Mouse (Mus musculus) heart, embryonic 13.5 days (tissue): Measurements from ENCODE around the gene Mmp24. TPM values are rescaled to one million over a fixed set of nuclear protein-coding genes. Genes with fewer than 3 reads are reported as not detected.

ENCODE experiments used
- ATAC-seq: fragments of 200-750 bp; cut with Nextera tagmentation; 2 replicates; pipeline ENCODE4 v1.8.0; 2017; ENCODE audit warnings: moderate TSS enrichment; ENCODE audit not compliant: insufficient number of reproducible peaks, low FRiP score, low TSS enrichment; ENCODE audit errors: extremely low read depth
- H3K27ac ChIP-seq: fragments of 300-500 bp; sonication (generic); replicated peaks from 2 replicates; pipeline ENCODE4 v1.5.1; 2015; ENCODE audit warnings: moderate library complexity, mild to moderate bottlenecking, inconsistent platforms
- H3K27me3 ChIP-seq: fragments of 300-500 bp; sonication (generic); replicated peaks from 2 replicates; pipeline ENCODE4 v1.6.1; 2015; ENCODE audit warnings: mild to moderate bottlenecking, inconsistent platforms
- H3K36me3 ChIP-seq: fragments of 300-500 bp; sonication (generic); 2 replicates; pipeline ENCODE4 v1.6.1; 2015; ENCODE audit warnings: mild to moderate bottlenecking, inconsistent platforms
- H3K4me1 ChIP-seq: fragments of 300-500 bp; sonication (generic); 2 replicates; pipeline ENCODE4 v1.6.1; 2015; ENCODE audit warnings: inconsistent platforms
- H3K4me2 ChIP-seq: fragments of 300-500 bp; sonication (generic); 2 replicates; pipeline ENCODE4 v1.6.1; 2015; ENCODE audit warnings: inconsistent platforms, mild to moderate bottlenecking, moderate library complexity
- H3K4me3 ChIP-seq: fragments of 300-500 bp; sonication (generic); 2 replicates; pipeline ENCODE4 v1.5.1; 2015; ENCODE audit warnings: moderate library complexity, mild to moderate bottlenecking, inconsistent platforms
- H3K9ac ChIP-seq: fragments of 300-500 bp; sonication (generic); 2 replicates; pipeline ENCODE4 v1.6.1; 2015; ENCODE audit warnings: inconsistent platforms, mild to moderate bottlenecking, moderate library complexity
- H3K9me3 ChIP-seq: fragments of 300-500 bp; sonication (generic); 2 replicates; pipeline ENCODE4 v1.6.1; 2016; ENCODE audit warnings: inconsistent platforms
- WGBS: fragments of 180-500 bp; shearing (Covaris S2); methylation state at CpG from one replicate; pipeline ENCODE4 v1.1.7; 2015; ENCODE audit warnings: mixed read lengths; 5-methylcytosine and 5-hydroxymethylcytosine counted together
- polyA plus RNA-seq: library from polyadenylated mRNA; unstranded; fragments of >200 nt; fragmentation: Nextera tagmentation; extraction: Ambion mirVana; gene quantifications from 2 replicates; pipeline ENCODE4 v1.2.1, GENCODE M21; 2015

Mmp24 gene
- polyA plus RNA-seq, 1 experiment from 2014 or later, result 0.04 TPM

DNA sequence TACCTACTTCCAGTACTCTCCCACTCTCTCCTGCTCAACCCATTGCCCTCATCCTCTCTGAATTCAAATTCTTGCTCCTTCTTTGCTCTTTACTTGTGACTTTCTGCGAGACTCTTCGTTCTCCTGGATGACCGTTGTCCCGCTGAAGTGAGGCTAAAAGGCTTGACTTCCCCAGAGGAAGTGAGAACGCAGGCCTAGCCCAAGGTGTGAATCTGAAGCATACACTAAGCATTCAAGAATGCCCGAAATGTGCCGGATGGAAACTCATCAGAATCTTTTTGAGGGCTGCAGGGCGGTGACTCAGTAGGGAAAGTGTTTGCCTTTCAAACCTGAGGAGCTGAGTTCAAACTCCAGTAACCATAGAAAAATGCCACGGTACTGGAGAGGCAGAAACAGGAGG, 31.8 kb upstream of the Mmp24 start:
- H3K27ac ChIP-seq, result peak overlapping the region; percentile 73
- no peak for ATAC-seq
- peaks cover 18% of the 10 kb centered on the region for H3K4me1 ChIP-seq
- no peaks in the 10 kb centered on the region for H3K9me3 ChIP-seq
- H3K36me3 ChIP-seq, result no peaks in the 10 kb centered on the region
- 68% methylated on average over 9 of the region's 9 CpGs for WGBS
- H3K4me3 ChIP-seq, result no peak overlapping the region
- H3K4me2 ChIP-seq, result 0 out of 2 replicates have a peak overlapping the region, but pooled peaks have one; percentile 30
- no peaks in the 10 kb centered on the region for H3K27me3 ChIP-seq
- no peak overlapping the region for H3K9ac ChIP-seq

DNA sequence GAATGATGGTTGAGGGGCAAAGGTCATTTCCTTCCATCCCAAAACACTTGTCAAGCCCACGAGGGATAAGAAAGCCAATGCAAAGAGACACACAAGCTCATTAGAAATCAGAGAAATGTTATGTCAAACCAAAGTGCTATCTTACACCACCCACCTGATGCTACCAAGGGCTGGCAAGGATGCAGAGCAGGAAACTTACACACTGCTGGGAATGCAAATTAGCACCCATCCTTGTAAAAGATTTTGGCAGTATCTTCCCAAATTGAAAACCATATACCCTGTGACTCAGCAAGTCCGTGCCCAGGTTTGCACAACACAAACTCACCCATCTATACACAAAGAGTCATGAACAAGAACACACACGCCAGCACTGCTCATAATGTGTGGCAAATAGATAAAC, 29.7 kb upstream of the Mmp24 start:
- no peak overlapping the region for H3K9ac ChIP-seq
- no peaks in the 10 kb centered on the region for H3K27me3 ChIP-seq
- H3K4me2 ChIP-seq, result no peak overlapping the region
- WGBS, result 46% methylated on average over 3 of the region's 3 CpGs
- no peaks in the 10 kb centered on the region for H3K36me3 ChIP-seq
- no peak overlapping the region for H3K27ac ChIP-seq
- peaks cover 18% of the 10 kb centered on the region for H3K4me1 ChIP-seq
- no peaks in the 10 kb centered on the region for H3K9me3 ChIP-seq
- no peak for ATAC-seq
- no peak overlapping the region for H3K4me3 ChIP-seq

DNA sequence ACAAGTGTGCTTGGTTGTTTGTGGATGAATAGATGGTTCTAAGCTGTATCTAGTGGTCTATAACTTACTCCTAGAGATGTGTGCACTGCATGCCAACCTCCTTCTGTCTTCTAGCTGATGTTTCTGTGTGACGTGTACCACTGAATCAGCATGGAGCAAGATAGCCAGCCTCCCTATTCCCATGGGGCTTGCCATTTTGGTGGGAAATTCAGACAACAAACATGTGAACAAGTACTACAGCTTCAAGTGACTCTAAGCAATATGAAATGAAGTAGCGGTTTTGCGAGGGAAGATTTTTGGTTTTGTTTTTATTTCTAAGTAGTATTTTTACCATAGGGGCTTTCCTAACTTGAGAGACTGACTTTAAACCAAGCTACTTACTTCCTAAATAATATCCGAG, 25.7 kb upstream of the Mmp24 start:
- H3K9me3 ChIP-seq, result no peaks in the 10 kb centered on the region
- 81% methylated on average over 4 of the region's 4 CpGs for WGBS
- H3K4me3 ChIP-seq, result no peak overlapping the region
- peaks cover 9% of the 10 kb centered on the region for H3K4me1 ChIP-seq
- H3K27ac ChIP-seq, result no peak overlapping the region
- peaks cover 24% of the 10 kb centered on the region for H3K27me3 ChIP-seq
- no peak overlapping the region for H3K4me2 ChIP-seq
- H3K9ac ChIP-seq, result no peak overlapping the region
- H3K36me3 ChIP-seq, result no peaks in the 10 kb centered on the region
- ATAC-seq, result no peak

DNA sequence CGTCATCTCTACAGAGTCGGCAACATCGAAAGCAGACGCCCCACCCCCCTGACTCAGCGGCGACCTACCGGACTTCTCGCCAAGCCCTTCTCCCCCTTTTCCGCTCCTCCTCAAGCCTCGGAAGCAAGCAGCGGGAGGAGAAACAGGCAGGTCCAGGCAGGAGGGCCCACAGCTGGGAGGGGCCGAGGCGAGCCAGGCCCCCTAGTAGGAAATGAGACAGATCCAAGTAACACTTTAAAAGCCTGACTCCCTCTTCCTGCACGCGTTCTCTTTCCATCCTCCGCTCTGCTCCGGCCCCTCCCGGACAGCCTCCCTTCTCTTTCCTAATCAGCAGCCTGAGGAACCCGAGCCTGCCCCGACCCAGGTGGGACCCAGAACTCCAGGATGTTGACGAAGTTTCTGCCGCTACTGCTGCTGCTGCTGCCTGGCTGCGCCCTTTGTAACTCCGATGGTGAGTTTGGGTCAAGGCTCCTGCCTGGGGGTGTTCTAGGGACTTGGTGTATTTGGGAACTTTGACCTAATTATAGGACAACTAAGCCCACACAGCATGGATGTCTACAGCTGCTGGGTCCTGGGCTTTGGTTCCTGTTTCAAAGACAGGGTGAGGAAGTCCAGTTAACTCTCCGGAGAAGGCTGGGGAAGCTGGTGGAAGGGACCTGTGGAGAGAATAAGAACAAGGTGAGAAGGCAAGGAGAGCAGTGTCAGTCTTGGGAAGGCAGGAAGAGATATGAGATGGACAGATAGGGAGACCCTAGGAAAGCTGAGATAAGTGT, 23.9 kb upstream of the Mmp24 start, which contains the start of gene Procr:
Procr (plus strand) TSS at position 104 of the 773 bp plus-strand sequence.
- Histone ChIP-seq H3K27me3 (peaks cover 26% of the 10 kb centered on the region), H3K36me3 (no peaks in the 10 kb centered on the region), H3K4me1 (peaks cover 9% of the 10 kb centered on the region), H3K4me3 (peak within 1 kb of the TSS; percentile 53), H3K4me2 (peak within 1 kb of the TSS; percentile 83), H3K27ac (peak within 1 kb of the TSS; percentile 39; the same call in 1 of the 2 replicates), H3K9ac (peak within 1 kb of the TSS; percentile 73), H3K9me3 (no peaks in the 10 kb centered on the region)
- WGBS, result 2% methylated on average over 25 of the region's 25 CpGs
- peak; percentile 59; the same call in 1 of the 2 replicates for ATAC-seq

DNA sequence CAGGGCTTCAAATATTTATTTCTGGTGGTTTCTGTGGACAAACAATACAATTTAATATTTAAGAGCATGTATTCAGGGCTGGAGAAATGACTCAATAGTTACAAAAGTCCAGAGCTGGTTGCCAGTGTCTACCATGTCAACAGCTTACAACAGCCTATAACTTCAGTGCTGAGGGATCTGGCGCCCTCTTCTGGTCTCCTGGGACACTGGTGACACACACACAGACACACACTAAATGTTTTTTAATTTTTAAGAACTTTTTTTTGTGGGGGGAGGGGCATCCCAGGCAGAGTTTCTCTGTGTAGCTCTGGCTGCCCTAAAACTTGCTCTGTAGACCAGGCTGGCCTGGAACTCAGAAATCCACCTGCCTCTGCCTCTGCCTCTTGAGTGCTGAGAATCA, 19.4 kb upstream of the Mmp24 start:
- H3K4me2 ChIP-seq, result no peak overlapping the region
- no peaks in the 10 kb centered on the region for H3K9me3 ChIP-seq
- no peak overlapping the region for H3K4me3 ChIP-seq
- peaks cover 7% of the 10 kb centered on the region for H3K4me1 ChIP-seq
- no peaks in the 10 kb centered on the region for H3K36me3 ChIP-seq
- peaks cover 34% of the 10 kb centered on the region for H3K27me3 ChIP-seq
- H3K9ac ChIP-seq, result no peak overlapping the region
- WGBS, result 6% methylated on average over 1 of the region's 1 CpGs
- no peak overlapping the region for H3K27ac ChIP-seq
- ATAC-seq, result no peak

DNA sequence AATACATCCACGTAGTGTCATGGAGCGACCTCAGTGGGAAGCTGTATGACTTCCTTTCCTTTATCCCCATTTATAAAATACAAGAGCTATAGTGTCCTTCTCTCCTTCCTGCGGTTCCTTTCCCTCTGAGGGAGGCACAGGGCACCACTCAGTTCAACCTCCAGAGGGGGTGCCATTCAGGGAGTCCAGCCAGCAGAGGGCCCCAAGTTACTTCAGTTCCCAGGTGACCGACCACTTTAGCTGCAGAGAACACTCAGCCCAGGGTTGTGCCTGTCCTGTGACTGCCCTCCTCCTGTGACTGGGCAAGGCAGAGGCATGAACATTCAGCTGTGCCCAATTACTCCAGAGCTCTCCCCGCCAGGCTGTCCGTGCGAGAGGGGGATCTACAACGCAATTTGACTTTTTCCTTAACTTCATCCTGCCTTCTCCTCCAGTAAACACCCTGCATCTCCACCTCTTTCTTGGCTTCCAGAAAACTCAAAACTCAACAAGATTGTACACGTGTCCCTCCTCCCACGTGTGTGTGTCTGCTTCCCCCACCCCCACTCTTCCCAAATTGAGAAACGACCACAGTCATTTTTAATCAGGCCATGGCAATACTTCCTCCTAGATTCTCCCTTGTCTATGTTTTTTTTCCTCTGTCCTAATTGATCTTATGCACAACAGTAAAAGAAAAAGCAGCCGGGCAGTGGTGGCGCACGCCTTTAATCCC, 18.1 kb upstream of the Mmp24 start:
- Histone ChIP-seq H3K9ac (no peak overlapping the region), H3K27ac (no peak overlapping the region), H3K4me1 (no peaks in the 10 kb centered on the region), H3K4me3 (no peak overlapping the region), H3K4me2 (no peak overlapping the region), H3K36me3 (no peaks in the 10 kb centered on the region), H3K27me3 (peaks cover 29% of the 10 kb centered on the region), H3K9me3 (no peaks in the 10 kb centered on the region)
- ATAC-seq, result no peak
- 58% methylated on average over 14 of the region's 14 CpGs for WGBS

DNA sequence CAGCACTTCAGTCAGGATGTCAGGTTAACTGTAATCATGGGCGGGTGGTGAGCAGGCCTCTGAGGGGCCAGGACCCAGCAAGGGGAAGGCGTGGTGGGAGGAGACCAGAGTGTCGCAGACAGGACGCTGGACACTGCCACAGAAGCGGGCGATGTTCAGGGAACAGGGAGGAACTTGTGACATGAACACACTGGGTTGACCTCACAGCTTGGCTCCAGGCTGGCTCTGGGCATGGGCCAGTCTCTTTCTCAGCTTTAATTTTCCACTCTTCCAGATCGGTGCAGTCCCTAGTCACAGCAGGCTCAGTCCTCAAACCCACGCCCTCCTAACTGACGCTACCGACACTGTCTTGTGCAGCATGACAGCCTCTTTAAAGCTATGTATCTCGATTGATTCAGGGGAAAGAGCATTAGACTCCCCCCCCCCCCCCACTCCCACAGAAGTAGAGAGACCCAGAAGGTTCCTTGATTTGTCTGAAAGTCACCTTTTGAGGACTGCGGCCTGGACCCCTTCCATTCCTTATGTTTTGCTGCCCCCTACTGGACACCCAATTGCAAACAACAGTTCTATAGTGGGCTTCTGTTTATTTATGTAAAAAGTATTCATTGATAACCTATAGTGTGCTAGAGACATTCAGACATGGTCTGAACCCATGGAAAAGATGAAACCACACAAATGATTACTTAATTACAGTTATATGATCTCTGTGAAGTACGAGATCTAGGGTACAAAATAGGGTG, 10.3 kb upstream of the Mmp24 start:
- H3K9me3 ChIP-seq, result no peaks in the 10 kb centered on the region
- WGBS, result 41% methylated on average over 13 of the region's 13 CpGs
- no peak overlapping the region for H3K4me3 ChIP-seq
- ATAC-seq, result no peak
- H3K27me3 ChIP-seq, result peaks cover 36% of the 10 kb centered on the region
- H3K27ac ChIP-seq, result no peak overlapping the region
- H3K9ac ChIP-seq, result 0 out of 2 replicates have a peak overlapping the region, but pooled peaks have one; percentile 42
- H3K4me2 ChIP-seq, result peak overlapping the region; percentile 42; the same call in 1 of the 2 replicates
- H3K36me3 ChIP-seq, result no peaks in the 10 kb centered on the region
- H3K4me1 ChIP-seq, result no peaks in the 10 kb centered on the region

DNA sequence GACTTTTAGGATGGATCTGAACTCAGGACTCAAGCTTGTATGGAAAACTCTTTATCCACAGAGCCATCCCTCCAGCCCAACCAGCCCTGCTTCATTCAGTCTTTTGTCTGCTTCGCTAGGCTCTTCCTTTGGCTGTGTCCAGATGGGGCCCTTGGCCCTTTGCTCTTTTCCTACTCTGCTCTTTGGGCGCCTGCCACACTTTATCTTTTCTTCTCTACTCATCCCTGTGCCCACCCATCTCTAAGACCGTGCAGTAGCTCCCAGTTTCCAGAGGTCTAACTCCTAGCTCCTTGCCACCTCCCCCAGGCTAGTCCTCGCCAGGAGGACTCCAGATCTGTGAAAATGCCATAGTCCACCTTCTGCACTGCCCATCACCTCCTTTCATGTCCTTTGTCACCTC, 1.5 kb upstream of the Mmp24 start:
- WGBS, result 63% methylated on average over 4 of the region's 4 CpGs
- Histone ChIP-seq H3K27ac (no peak overlapping the region), H3K4me3 (no peak overlapping the region), H3K27me3 (peaks cover 86% of the 10 kb centered on the region), H3K4me2 (no peak overlapping the region), H3K4me1 (peaks cover 9% of the 10 kb centered on the region), H3K9ac (no peak overlapping the region), H3K36me3 (no peaks in the 10 kb centered on the region), H3K9me3 (no peaks in the 10 kb centered on the region)
- ATAC-seq, result no peak

DNA sequence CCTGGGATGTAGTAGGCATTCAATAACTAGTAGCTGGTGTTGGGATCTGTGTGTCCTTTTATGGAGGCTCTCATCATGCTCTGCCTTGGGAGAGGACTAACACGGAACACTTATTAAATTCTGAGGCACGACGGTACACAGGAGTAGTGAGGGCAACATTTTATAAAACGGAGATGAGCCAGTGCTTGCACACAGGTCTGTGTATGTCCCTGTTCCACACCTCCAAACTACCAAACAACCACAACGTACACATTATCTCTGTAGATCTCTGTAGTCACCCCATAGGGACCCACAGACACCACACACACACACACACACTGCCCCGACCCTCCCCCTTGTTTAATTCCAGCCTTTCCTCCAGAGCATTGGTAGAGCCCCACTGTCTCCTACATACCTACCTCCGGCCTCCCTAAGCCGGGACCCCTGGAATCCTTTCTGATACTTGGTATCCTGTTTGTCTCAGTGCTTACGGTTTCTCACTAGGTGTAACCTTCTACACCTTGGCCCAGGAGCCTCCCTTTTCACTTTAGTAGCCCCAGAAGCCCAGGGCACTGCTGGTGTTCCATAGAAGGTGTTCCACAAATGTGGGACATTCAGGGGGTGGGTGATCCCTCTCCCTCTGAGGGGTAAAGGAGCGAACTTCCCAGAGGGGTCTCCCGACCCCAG, 748 bp upstream of the Mmp24 start:
- Histone ChIP-seq H3K4me2 (peak overlapping the region; percentile 94), H3K27ac (no peak overlapping the region), H3K4me3 (peak overlapping the region; percentile 63; the same call in 1 of the 2 replicates), H3K36me3 (no peaks in the 10 kb centered on the region), H3K27me3 (peaks cover 79% of the 10 kb centered on the region), H3K9ac (no peak overlapping the region), H3K4me1 (peaks cover 9% of the 10 kb centered on the region), H3K9me3 (no peaks in the 10 kb centered on the region)
- 53% methylated on average over 11 of the region's 11 CpGs for WGBS
- ATAC-seq, result no peak

DNA sequence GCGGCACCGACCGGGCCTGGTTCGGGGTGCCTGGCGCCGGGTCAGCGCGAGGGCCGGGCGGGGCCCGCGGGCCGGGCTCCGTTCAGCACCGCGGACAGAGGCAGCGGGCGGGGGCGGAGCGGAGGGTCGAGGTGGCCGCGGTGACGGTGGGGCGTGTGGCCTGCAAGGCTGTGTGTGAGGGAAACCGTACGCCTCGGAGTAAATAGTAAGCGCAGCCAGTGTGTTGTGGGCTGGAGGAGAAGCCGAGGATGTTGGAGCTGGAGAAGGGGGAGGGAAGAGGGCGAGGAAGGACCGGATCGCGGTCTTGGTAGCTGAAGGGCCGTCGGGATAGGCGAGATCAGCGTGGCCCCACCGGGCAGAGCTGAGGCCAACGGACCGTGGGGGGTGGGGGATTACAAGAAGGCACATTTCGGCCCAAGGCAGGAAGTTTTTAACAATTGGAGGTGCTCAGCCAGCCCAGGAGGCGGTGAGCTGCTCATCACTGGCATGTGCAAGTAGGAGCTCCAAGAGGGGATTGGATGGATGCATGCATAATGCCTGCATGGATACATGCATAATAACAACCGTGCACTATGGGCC, 632 bp downstream of the Mmp24 start:
- peak overlapping the region; percentile 63 for H3K4me3 ChIP-seq
- H3K4me1 ChIP-seq, result peaks cover 9% of the 10 kb centered on the region
- peaks cover 75% of the 10 kb centered on the region for H3K27me3 ChIP-seq
- 0 out of 2 replicates have a peak overlapping the region, but pooled peaks have one; percentile 21 for H3K9ac ChIP-seq
- no peak; the same call in 1 of the 2 replicates for ATAC-seq
- no peaks in the 10 kb centered on the region for H3K36me3 ChIP-seq
- WGBS, result under 1% methylated on average over 43 of the region's 44 CpGs
- H3K4me2 ChIP-seq, result peak overlapping the region; percentile 94
- no peak overlapping the region for H3K27ac ChIP-seq
- H3K9me3 ChIP-seq, result no peaks in the 10 kb centered on the region
